Mouse (Mus musculus) liver, adult 2 months (tissue): Measurements from ENCODE around the gene Fbxo8. TPM values are rescaled to one million over a fixed set of nuclear protein-coding genes. Genes with fewer than 3 reads are reported as not detected.

Source experiments
- DNase-seq: peaks from one replicate; pipeline ENCODE4 v3.0.0-alpha.2; 2011; ENCODE audit warnings: low read depth, low spot score; ENCODE audit errors: extremely low read depth
- H3K27ac ChIP-seq: fragments of 200-500 bp; replicated peaks from 2 replicates; pipeline ENCODE4 v1.5.1; 2012; ENCODE audit warnings: low read depth, mild to moderate bottlenecking, control low read depth, inconsistent platforms, low read length; ENCODE audit not compliant: insufficient read depth
- H3K27me3 ChIP-seq: fragments of 200-500 bp; 2 replicates; pipeline ENCODE4 v1.6.1; 2012; ENCODE audit warnings: mild to moderate bottlenecking, moderate library complexity, low read length, inconsistent platforms; ENCODE audit not compliant: control insufficient read depth, insufficient read depth
- H3K36me3 ChIP-seq: fragments of 200-500 bp; 2 replicates; pipeline ENCODE4 v1.6.1; 2012; ENCODE audit warnings: low read length, inconsistent platforms; ENCODE audit not compliant: control insufficient read depth, insufficient read depth
- H3K4me1 ChIP-seq: fragments of 200-500 bp; 2 replicates; pipeline ENCODE4 v1.6.1; 2011; ENCODE audit warnings: low read length; ENCODE audit not compliant: control insufficient read depth, insufficient read depth
- H3K4me3 ChIP-seq: fragments of 200-500 bp; 2 replicates; pipeline ENCODE4 v1.5.1; 2011; ENCODE audit warnings: low read depth, mild to moderate bottlenecking, control low read depth, low read length, moderate library complexity; ENCODE audit not compliant: insufficient read depth
- H3K79me2 ChIP-seq: fragments of 200-500 bp; 2 replicates; pipeline ENCODE4 v1.6.1; 2012; ENCODE audit warnings: inconsistent platforms, mild to moderate bottlenecking, low read length, moderate library complexity; ENCODE audit not compliant: control insufficient read depth, insufficient read depth
- H3K9ac ChIP-seq: fragments of 200-500 bp; 2 replicates; pipeline ENCODE4 v1.6.1; 2012; ENCODE audit warnings: low read depth, mild to moderate bottlenecking, control low read depth, inconsistent platforms, low read length
- CTCF ChIP-seq: fragments of 200-500 bp; IDR thresholded peaks from 2 replicates; pipeline ENCODE4 v1.5.1; 2011; ENCODE audit warnings: low read depth, low read length, control low read depth
- POLR2A ChIP-seq: fragments of 200-500 bp; IDR thresholded peaks from 2 replicates; pipeline ENCODE4 v1.6.1; 2011; ENCODE audit warnings: low read length, control low read depth; ENCODE audit not compliant: insufficient read depth; ENCODE audit errors: extremely low read depth
- WGBS: fragments of 180-500 bp; shearing (Covaris S2); methylation state at CpG from one replicate; pipeline ENCODE4 v1.1.7; 2018; 5-methylcytosine and 5-hydroxymethylcytosine counted together
- polyA plus RNA-seq: library from polyadenylated mRNA; depleted of rRNA; stranded (reverse); fragments of >200 nt; gene quantifications from 2 replicates; pipeline ENCODE4 v1.2.3, GENCODE M21; 2012
- total RNA-seq: library from RNA; depleted of rRNA; stranded (reverse); fragments of >200 nt; gene quantifications from 2 replicates; pipeline ENCODE4 v1.2.3, GENCODE M21; 2014

Gene Fbxo8
- total and polyA plus RNA-seq, 2 experiments: 45.4 to 50.3 TPM

DNA sequence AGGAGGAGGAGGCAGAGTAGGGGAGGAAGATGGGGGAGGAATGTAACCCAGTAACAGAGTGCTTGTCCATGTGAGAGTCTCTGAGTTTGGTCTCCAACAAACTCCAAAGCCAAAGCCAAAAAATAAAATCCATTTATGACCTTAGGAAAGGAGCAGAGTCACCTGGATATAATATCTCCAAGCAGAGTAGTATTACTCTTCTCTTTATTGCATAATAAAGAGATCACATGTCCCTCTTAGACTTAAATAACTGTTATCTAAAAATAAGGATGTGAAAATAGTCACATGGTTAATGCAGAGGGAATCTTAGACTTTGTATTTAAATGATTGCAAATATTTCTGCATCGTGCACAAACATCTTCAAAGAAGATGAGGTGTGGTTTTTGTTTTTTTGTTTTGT lies 63.3 kb downstream of the Fbxo8 start:
- no peaks in the 10 kb centered on the region for H3K79me2 ChIP-seq
- no peaks in the 10 kb centered on the region for H3K27me3 ChIP-seq
- H3K4me3 ChIP-seq: no peak overlapping the region
- no peak for DNase-seq
- H3K9ac ChIP-seq: no peak overlapping the region
- TF ChIP-seq CTCF (no peak), POLR2A (no peak)
- H3K4me1 ChIP-seq: peaks cover 4% of the 10 kb centered on the region; the same call in 1 of the 2 replicates
- H3K36me3 ChIP-seq: no peaks in the 10 kb centered on the region
- no peak overlapping the region for H3K27ac ChIP-seq
- 82% methylated on average over 1 of the region's 1 CpGs for WGBS

DNA sequence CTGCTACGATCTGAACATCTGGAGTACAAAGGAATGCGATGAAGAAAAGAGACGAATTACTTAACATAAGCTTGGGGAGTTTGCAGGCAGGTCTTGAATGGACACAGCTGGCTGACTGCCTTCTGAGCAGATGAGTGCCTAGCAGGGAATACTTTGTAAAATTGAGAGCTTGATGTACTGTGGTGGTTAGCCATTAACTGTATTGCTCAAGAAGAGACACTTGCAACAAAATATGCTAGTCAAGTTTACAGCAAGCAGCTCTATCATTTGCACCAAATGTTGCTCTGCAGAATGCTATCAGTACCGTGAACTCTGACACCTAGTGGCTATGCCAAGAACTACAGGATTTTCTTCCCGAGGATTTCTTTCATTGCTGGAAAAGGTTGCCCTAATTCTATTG lies 64.1 kb downstream of the Fbxo8 start:
- Histone ChIP-seq H3K27me3 (peaks cover 4% of the 10 kb centered on the region; the same call in 1 of the 2 replicates), H3K79me2 (no peaks in the 10 kb centered on the region), H3K27ac (no peak overlapping the region), H3K36me3 (no peaks in the 10 kb centered on the region), H3K4me3 (no peak overlapping the region), H3K4me1 (peaks cover 4% of the 10 kb centered on the region; the same call in 1 of the 2 replicates), H3K9ac (no peak overlapping the region)
- no peak for TF ChIP-seq POLR2A
- TF ChIP-seq CTCF: peak; percentile 49
- WGBS: 14% methylated on average over 5 of the region's 5 CpGs
- DNase-seq: peak; percentile 93

DNA sequence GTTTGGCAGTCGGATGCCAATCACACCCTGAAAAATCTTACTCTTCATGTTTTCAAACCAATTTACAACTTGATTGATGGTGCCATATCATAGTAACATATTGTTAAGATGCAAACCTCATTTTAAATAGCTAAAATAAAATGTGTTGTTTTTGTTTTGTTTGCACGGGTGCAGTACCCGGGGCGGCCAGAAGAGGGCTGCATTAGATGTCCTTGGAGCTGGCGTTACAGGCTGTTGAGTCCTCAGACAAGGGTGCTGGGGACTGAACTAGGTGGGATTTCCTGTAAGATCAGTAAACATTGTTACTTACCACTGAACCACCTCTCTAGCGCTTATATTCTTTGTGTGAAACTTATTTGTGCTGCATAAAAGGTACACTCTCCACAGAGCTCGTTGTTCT lies 65.4 kb downstream of the Fbxo8 start:
- Histone ChIP-seq H3K79me2 (no peaks in the 10 kb centered on the region), H3K4me3 (no peak overlapping the region), H3K36me3 (no peaks in the 10 kb centered on the region), H3K27me3 (peaks cover 13% of the 10 kb centered on the region), H3K9ac (no peak overlapping the region), H3K4me1 (peaks cover 4% of the 10 kb centered on the region; the same call in 1 of the 2 replicates), H3K27ac (no peak overlapping the region)
- TF ChIP-seq CTCF: peak; percentile 80
- no peak for TF ChIP-seq POLR2A
- WGBS: 45% methylated on average over 7 of the region's 7 CpGs
- no peak for DNase-seq

DNA sequence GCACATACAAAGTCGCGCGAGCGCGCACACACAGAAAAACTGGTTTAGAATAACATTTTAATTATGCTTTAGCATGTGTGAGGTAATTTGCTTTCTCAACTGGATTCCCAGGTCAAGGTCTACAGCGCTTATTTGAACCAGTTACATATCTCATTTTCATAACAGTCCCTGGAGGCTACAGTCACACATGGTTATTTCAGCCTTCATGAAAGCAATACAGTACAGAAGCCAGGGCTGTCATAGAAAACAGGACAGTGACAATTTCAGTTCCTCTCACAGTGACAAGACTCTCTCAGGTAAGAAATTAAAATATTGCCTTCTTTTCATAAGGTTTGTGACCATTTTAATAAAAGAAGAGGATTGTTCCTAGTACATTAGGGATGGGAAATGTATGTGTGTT lies 66.4 kb downstream of the Fbxo8 start:
- no peak for DNase-seq
- Histone ChIP-seq H3K27me3 (peaks cover 14% of the 10 kb centered on the region), H3K27ac (no peak overlapping the region), H3K79me2 (no peaks in the 10 kb centered on the region), H3K9ac (no peak overlapping the region), H3K4me3 (no peak overlapping the region), H3K4me1 (peaks cover 4% of the 10 kb centered on the region; the same call in 1 of the 2 replicates), H3K36me3 (no peaks in the 10 kb centered on the region)
- WGBS: 94% methylated on average over 6 of the region's 6 CpGs
- no peak for TF ChIP-seq CTCF
- TF ChIP-seq POLR2A: no peak

DNA sequence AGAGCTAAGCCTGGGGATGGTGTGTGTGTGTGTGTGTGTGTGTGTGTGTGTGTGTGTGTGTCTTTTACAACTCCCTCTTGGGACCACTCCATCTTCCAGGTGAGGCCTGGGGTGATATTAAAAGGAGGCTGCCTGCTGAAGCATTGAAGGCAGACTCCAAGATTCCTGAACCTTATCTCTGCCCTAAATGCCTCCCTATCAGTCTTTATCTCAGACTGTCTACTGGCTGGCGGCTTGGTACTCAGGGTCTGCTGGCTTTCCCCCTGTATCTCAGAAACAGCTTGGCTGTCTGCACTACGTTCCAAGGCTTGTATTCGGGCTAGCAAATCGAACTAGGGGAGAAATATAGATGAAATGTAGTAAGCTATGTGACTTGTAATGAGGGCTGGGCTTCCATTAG lies 68.2 kb downstream of the Fbxo8 start:
- WGBS: 44% methylated on average over 4 of the region's 4 CpGs
- TF ChIP-seq CTCF: no peak
- no peak for TF ChIP-seq POLR2A
- Histone ChIP-seq H3K27me3 (peaks cover 26% of the 10 kb centered on the region), H3K4me1 (peaks cover 6% of the 10 kb centered on the region; the same call in 1 of the 2 replicates), H3K36me3 (no peaks in the 10 kb centered on the region), H3K27ac (no peak overlapping the region), H3K79me2 (no peaks in the 10 kb centered on the region), H3K4me3 (no peak overlapping the region), H3K9ac (no peak overlapping the region)
- no peak for DNase-seq

DNA sequence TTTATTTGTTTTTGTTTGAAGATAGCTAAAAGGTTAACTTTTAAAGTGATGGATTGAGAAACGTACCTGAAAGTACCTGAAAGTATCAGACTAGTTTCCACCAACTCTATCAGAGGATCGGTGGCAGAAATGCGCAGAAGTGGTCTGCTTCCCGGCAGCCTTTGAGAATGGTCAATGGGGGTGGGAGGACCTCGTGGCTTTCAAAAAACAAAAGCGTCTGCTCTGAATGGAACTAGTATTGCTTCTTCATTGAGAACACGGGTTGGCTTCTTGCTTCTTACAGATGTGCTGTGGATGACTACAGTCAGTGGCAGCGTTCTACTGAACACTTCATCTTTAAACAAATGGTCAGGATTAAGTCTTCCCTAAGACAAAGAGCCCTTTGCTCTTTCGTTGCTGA lies 68.7 kb downstream of the Fbxo8 start:
- DNase-seq: no peak
- Histone ChIP-seq H3K36me3 (no peaks in the 10 kb centered on the region), H3K4me1 (peaks cover 6% of the 10 kb centered on the region; the same call in 1 of the 2 replicates), H3K27me3 (peaks cover 26% of the 10 kb centered on the region), H3K4me3 (no peak overlapping the region), H3K27ac (no peak overlapping the region), H3K79me2 (no peaks in the 10 kb centered on the region), H3K9ac (no peak overlapping the region)
- WGBS: 25% methylated on average over 9 of the region's 9 CpGs
- TF ChIP-seq POLR2A (no peak), CTCF (no peak)

DNA sequence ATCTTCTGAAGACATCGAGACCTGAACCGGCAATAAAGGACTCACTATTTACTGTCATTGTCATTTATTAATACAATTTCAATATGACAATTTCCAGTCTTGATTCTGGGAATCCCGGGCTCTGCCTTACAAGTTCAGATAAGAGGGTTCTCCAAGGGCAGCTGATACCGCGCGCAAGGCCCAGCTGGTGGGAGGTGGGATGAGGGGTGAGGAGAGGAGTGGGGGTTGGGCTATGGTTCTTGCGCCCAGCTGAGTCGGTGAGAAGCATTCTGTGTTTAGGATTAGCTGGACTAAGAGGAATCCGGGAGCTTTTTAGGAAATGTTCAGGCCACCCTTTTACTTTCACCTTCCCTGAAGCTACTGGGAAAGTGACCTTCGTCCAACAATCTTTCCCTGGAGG lies 69.8 kb downstream of the Fbxo8 start:
- H3K4me3 ChIP-seq: no peak overlapping the region
- peaks cover 2% of the 10 kb centered on the region; the same call in 1 of the 2 replicates for H3K4me1 ChIP-seq
- no peak for DNase-seq
- TF ChIP-seq CTCF (no peak), POLR2A (no peak)
- H3K79me2 ChIP-seq: no peaks in the 10 kb centered on the region
- H3K9ac ChIP-seq: no peak overlapping the region
- H3K27me3 ChIP-seq: peaks cover 26% of the 10 kb centered on the region
- H3K27ac ChIP-seq: no peak overlapping the region
- 16% methylated on average over 10 of the region's 10 CpGs for WGBS
- H3K36me3 ChIP-seq: no peaks in the 10 kb centered on the region
